Mouse (Mus musculus): Measurements from ENCODE around the gene Tomm34. TPM values are rescaled to one million over a fixed set of nuclear protein-coding genes. Genes with fewer than 3 reads are reported as not detected.

Gene Tomm34
- 52.5 and 54.2 TPM in 2 replicates for polyA plus RNA-seq (2015; fragmentation: Nextera tagmentation; extraction: Ambion mirVana)

DNA sequence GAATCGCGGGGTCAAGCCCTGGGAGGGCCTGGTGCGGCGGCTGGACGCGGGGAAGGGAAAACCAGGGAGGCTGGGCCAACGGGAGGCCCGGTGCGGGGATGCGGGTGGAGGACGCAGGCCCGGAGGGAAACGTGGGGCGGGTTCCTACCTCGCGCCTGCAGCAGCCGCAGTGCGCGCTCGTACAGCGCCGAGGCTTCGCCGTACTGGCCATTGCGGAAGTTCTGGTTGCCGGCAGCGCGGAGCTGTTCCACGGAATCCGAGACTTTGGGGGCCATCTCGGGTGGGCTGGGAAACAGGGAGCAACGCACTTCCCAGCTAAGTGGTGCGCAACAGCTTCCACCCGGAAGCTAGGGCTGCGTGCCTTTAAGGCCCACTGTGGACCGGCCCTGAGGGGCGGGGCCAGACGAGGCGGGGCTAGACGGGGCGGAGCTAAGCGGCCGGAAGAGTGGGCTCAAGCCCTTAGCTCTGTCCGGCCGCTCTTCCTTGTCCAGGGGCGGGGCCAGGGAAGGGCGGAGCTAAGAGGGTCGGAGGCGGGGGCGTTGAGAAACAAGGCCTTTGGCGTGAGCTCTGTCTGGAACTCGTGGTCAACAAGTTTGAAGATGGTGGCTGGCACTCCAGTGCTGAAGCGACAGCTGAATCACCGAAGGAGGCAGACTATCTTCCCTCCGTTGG lies at the start of gene Tomm34:
TSS of gene Tomm34 (minus strand) at position 405 of the 672 bp plus-strand sequence.
- H3K4me2 ChIP-seq (ENCODE audit: low read length) = peak within 1 kb of the TSS; percentile 60
- H3K4me1 ChIP-seq (ENCODE audit: control insufficient read depth, insufficient read depth, low read depth, low read length) = peaks cover 18% of the 10 kb centered on the region
- H3K4me3 ChIP-seq (ENCODE audit: low read length) = peak within 1 kb of the TSS; percentile 95
- under 1% methylated on average over 50 of the region's 55 CpGs for WGBS
- H3K27ac ChIP-seq (ENCODE audit: low read depth, low read length) = peak within 1 kb of the TSS; percentile 84
- no peaks in the 10 kb centered on the region for H3K36me3 ChIP-seq (ENCODE audit: control insufficient read depth, insufficient read depth, low read length)
- peak within 1 kb of the TSS; percentile 94 for H3K9ac ChIP-seq (ENCODE audit: low read depth, low read length)
- no peaks in the 10 kb centered on the region for H3K9me3 ChIP-seq (ENCODE audit: control insufficient read depth, low read length)
- peak; percentile 96 for ATAC-seq
- H3K27me3 ChIP-seq (replicated peaks; ENCODE audit: control insufficient read depth, insufficient read depth, low read length) = no peaks in the 10 kb centered on the region

DNA sequence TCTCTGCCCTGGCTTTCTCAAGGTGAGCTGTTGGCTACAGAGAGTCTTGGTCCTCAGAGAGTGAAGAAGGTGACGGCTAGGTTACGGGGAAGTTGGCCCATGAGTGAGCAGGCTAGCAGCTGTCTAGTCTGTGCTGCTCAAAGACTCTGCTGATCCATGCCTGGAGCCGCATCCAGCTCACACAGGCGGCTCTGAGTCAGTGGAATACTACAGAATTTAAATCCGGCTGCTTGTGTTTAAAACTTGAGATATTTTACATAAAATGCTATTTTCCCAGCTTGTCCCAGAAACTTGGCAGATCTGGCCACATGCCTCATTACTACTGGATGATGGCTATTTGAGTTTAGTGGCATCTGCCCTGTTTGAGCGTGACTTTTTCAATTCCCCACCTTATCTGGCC lies 48.5 kb upstream of the Tomm34 start:
- WGBS = 98% methylated on average over 6 of the region's 6 CpGs
- no peak overlapping the region for H3K4me3 ChIP-seq (ENCODE audit: low read length)
- no peaks in the 10 kb centered on the region for H3K9me3 ChIP-seq (ENCODE audit: control insufficient read depth, low read length)
- no peak for ATAC-seq
- no peak overlapping the region for H3K4me2 ChIP-seq (ENCODE audit: low read length)
- H3K9ac ChIP-seq (ENCODE audit: low read depth, low read length) = no peak overlapping the region
- H3K27me3 ChIP-seq (replicated peaks; ENCODE audit: control insufficient read depth, insufficient read depth, low read length) = no peaks in the 10 kb centered on the region
- no peaks in the 10 kb centered on the region for H3K4me1 ChIP-seq (ENCODE audit: control insufficient read depth, insufficient read depth, low read depth, low read length)
- no peak overlapping the region for H3K27ac ChIP-seq (ENCODE audit: low read depth, low read length)
- H3K36me3 ChIP-seq (ENCODE audit: control insufficient read depth, insufficient read depth, low read length) = peaks cover 9% of the 10 kb centered on the region; the same call in 1 of the 2 replicates

- no peak overlapping the region for H3K9ac ChIP-seq (ENCODE audit: low read depth, low read length)
Observed at GRCm38 (mm10) chr2:164115531-164115930, 44.6 kb upstream of the Tomm34 start.

GRCm38 (mm10) chr2:164114051-164114450 lies 43.1 kb upstream of the Tomm34 start:
- H3K4me2 ChIP-seq (ENCODE audit: low read length) = no peak overlapping the region
- no peak overlapping the region for H3K27ac ChIP-seq (ENCODE audit: low read depth, low read length)
- no peak overlapping the region for H3K4me3 ChIP-seq (ENCODE audit: low read length)
- WGBS = 93% methylated on average over 6 of the region's 6 CpGs
- peaks cover 5% of the 10 kb centered on the region; the same call in 1 of the 2 replicates for H3K36me3 ChIP-seq (ENCODE audit: control insufficient read depth, insufficient read depth, low read length)
- no peaks in the 10 kb centered on the region for H3K4me1 ChIP-seq (ENCODE audit: control insufficient read depth, insufficient read depth, low read depth, low read length)
- no peak for ATAC-seq
- no peak overlapping the region for H3K9ac ChIP-seq (ENCODE audit: low read depth, low read length)
- no peaks in the 10 kb centered on the region for H3K9me3 ChIP-seq (ENCODE audit: control insufficient read depth, low read length)
- H3K27me3 ChIP-seq (replicated peaks; ENCODE audit: control insufficient read depth, insufficient read depth, low read length) = no peaks in the 10 kb centered on the region

More at GRCm38 (mm10) chr2:164115531-164115930, 44.6 kb upstream of the Tomm34 start:
- WGBS = 89% methylated on average over 10 of the region's 10 CpGs
- no peak overlapping the region for H3K4me2 ChIP-seq (ENCODE audit: low read length)
- H3K4me1 ChIP-seq (ENCODE audit: control insufficient read depth, insufficient read depth, low read depth, low read length) = no peaks in the 10 kb centered on the region
- no peaks in the 10 kb centered on the region for H3K9me3 ChIP-seq (ENCODE audit: control insufficient read depth, low read length)
- no peaks in the 10 kb centered on the region for H3K27me3 ChIP-seq (replicated peaks; ENCODE audit: control insufficient read depth, insufficient read depth, low read length)
- H3K36me3 ChIP-seq (ENCODE audit: control insufficient read depth, insufficient read depth, low read length) = peaks cover 9% of the 10 kb centered on the region; the same call in 1 of the 2 replicates
- ATAC-seq = no peak
- H3K4me3 ChIP-seq (ENCODE audit: low read length) = no peak overlapping the region
- H3K27ac ChIP-seq (ENCODE audit: low read depth, low read length) = no peak overlapping the region

- Histone ChIP-seq H3K27ac (ENCODE audit: low read depth, low read length) (no peak overlapping the region), H3K9ac (ENCODE audit: low read depth, low read length) (no peak overlapping the region), H3K9me3 (ENCODE audit: control insufficient read depth, low read length) (no peaks in the 10 kb centered on the region), H3K4me1 (ENCODE audit: control insufficient read depth, insufficient read depth, low read depth, low read length) (no peaks in the 10 kb centered on the region), H3K4me3 (ENCODE audit: low read length) (no peak overlapping the region), H3K36me3 (ENCODE audit: control insufficient read depth, insufficient read depth, low read length) (peaks cover 4% of the 10 kb centered on the region; the same call in 1 of the 2 replicates), H3K27me3 (replicated peaks; ENCODE audit: control insufficient read depth, insufficient read depth, low read length) (no peaks in the 10 kb centered on the region), H3K4me2 (ENCODE audit: low read length) (no peak overlapping the region)
- no peak for ATAC-seq
- 89% methylated on average over 8 of the region's 8 CpGs for WGBS
Observed at GRCm38 (mm10) chr2:164111546-164111945, 40.6 kb upstream of the Tomm34 start.

- Histone ChIP-seq H3K27me3 (replicated peaks; ENCODE audit: control insufficient read depth, insufficient read depth, low read length) (no peaks in the 10 kb centered on the region), H3K4me3 (ENCODE audit: low read length) (no peak overlapping the region), H3K27ac (ENCODE audit: low read depth, low read length) (no peak overlapping the region), H3K4me2 (ENCODE audit: low read length) (no peak overlapping the region), H3K9me3 (ENCODE audit: control insufficient read depth, low read length) (no peaks in the 10 kb centered on the region), H3K4me1 (ENCODE audit: control insufficient read depth, insufficient read depth, low read depth, low read length) (no peaks in the 10 kb centered on the region), H3K9ac (ENCODE audit: low read depth, low read length) (no peak overlapping the region), H3K36me3 (ENCODE audit: control insufficient read depth, insufficient read depth, low read length) (peaks cover 4% of the 10 kb centered on the region; the same call in 1 of the 2 replicates)
- 59% methylated on average over 4 of the region's 4 CpGs for WGBS
- no peak for ATAC-seq
Observed at GRCm38 (mm10) chr2:164108501-164108900, 37.5 kb upstream of the Tomm34 start.

DNA sequence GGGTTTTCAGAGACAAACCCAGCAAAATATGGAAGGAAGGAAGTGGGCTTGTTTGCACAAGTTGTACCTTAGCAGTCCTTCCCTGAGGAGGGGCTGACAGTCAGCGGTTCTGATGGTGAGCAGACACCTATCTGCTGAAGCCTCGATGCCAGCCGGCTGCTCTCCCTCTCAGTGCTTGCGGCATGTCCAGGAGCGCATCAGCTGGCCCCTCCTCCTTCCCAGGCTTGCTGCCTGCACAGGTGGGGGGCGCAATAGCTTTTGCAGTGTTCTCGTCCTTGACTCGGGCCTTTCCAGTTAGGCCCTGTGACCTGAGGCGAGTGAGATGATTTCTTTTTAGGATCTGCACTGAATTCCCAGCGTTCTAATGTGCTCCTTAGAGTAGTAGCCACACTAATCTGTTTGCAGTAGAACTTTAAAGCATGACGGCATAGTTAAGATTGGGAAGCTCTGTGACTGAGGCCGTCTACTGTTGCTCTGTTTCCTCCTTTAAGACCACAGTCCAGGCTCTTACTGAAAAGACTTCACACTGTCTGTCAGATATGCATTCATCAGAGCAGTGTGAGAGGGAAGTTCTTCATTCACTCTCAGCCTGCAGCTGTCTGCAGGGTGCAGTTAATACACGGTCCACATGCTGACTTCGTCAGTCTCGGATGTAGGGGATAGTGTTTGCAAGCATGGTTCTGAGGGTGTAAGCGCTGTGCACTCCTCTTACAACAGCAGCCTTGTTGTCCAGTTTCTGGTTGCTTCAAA lies 36.3 kb upstream of the Tomm34 start:
- H3K36me3 ChIP-seq (ENCODE audit: control insufficient read depth, insufficient read depth, low read length) = peaks cover 4% of the 10 kb centered on the region; the same call in 1 of the 2 replicates
- H3K27me3 ChIP-seq (replicated peaks; ENCODE audit: control insufficient read depth, insufficient read depth, low read length) = no peaks in the 10 kb centered on the region
- H3K9ac ChIP-seq (ENCODE audit: low read depth, low read length) = no peak overlapping the region
- no peak; the same call in 1 of the 2 replicates for ATAC-seq
- no peak overlapping the region for H3K4me3 ChIP-seq (ENCODE audit: low read length)
- 63% methylated on average over 16 of the region's 16 CpGs for WGBS
- H3K9me3 ChIP-seq (ENCODE audit: control insufficient read depth, low read length) = no peaks in the 10 kb centered on the region
- no peak overlapping the region for H3K4me2 ChIP-seq (ENCODE audit: low read length)
- no peak overlapping the region for H3K27ac ChIP-seq (ENCODE audit: low read depth, low read length)
- no peaks in the 10 kb centered on the region for H3K4me1 ChIP-seq (ENCODE audit: control insufficient read depth, insufficient read depth, low read depth, low read length)

DNA sequence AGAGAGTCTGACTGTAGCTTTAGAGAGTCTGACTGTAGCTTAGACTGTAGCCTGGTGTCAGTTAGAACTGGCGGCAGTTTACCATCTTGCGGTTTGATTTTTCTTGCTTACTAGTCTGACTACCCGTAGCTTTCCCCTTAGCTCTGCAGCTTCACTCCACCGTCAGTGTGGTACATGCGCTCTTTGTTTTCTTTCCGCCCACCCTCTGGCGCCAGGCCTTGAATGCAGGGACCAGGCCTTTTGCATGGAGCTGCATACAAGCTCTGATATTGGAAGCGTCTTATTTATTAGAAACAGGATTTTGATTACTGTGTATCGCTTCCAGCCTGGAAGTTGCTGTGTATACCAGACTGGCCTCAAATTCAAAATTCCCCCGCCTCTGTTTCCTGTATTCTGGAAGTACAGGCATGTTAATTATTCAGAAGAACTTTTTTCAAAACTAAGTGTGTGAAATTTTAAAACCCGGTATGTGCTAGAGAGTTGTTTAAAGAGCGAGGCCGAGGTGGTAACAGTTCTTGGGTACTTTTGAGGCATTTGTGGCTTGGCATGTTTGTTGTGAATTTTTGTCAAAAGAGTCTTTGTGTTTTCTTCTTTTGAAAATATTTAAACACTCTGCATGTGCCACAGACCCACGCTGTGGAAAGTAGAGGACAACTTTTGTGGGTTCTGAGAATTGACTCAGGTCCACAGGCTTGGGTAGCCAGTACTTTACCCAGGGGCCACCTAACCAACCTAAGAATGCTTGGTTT lies 35.5 kb upstream of the Tomm34 start:
- Histone ChIP-seq H3K27me3 (replicated peaks; ENCODE audit: control insufficient read depth, insufficient read depth, low read length) (no peaks in the 10 kb centered on the region), H3K4me1 (ENCODE audit: control insufficient read depth, insufficient read depth, low read depth, low read length) (no peaks in the 10 kb centered on the region), H3K4me2 (ENCODE audit: low read length) (no peak overlapping the region), H3K9me3 (ENCODE audit: control insufficient read depth, low read length) (no peaks in the 10 kb centered on the region), H3K9ac (ENCODE audit: low read depth, low read length) (no peak overlapping the region), H3K4me3 (ENCODE audit: low read length) (no peak overlapping the region), H3K36me3 (ENCODE audit: control insufficient read depth, insufficient read depth, low read length) (peaks cover 4% of the 10 kb centered on the region; the same call in 1 of the 2 replicates), H3K27ac (ENCODE audit: low read depth, low read length) (no peak overlapping the region)
- no peak for ATAC-seq
- WGBS = 84% methylated on average over 14 of the region's 14 CpGs

DNA sequence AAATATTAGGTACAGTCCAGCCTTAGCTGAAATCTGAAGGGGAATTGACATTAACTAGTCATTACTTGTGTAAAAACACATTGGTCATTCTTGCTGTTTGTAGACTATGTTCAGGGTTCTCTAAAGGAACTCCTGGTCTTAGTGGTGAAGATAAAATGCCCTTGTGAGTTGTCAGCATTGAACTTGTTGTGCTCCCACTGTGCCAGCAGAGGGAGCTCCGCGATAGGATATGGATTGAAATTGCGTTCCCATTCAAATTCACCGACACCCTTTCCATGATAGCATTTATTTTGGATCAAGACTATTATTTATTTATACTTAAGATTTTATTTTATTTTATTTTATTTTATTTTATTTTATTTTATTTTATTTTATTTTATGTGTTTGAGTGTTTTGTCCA lies 32.5 kb upstream of the Tomm34 start:
- Histone ChIP-seq H3K4me2 (ENCODE audit: low read length) (no peak overlapping the region), H3K27ac (ENCODE audit: low read depth, low read length) (no peak overlapping the region), H3K4me3 (ENCODE audit: low read length) (no peak overlapping the region), H3K4me1 (ENCODE audit: control insufficient read depth, insufficient read depth, low read depth, low read length) (no peaks in the 10 kb centered on the region), H3K9me3 (ENCODE audit: control insufficient read depth, low read length) (no peaks in the 10 kb centered on the region), H3K36me3 (ENCODE audit: control insufficient read depth, insufficient read depth, low read length) (peaks cover 8% of the 10 kb centered on the region; the same call in 1 of the 2 replicates), H3K9ac (ENCODE audit: low read depth, low read length) (no peak overlapping the region), H3K27me3 (replicated peaks; ENCODE audit: control insufficient read depth, insufficient read depth, low read length) (no peaks in the 10 kb centered on the region)
- WGBS = 26% methylated on average over 4 of the region's 4 CpGs
- ATAC-seq = no peak

Data from hindbrain, embryonic 16.5 days (tissue).